Mouse (Mus musculus): ENCODE measurements around the gene Rpl15.
"Not testable (repeated sequence)": the region's sequence is repeated elsewhere in the genome, so short reads cannot be mapped to it uniquely, and the experiment has no call there.

Gene Rpl15

DNA sequence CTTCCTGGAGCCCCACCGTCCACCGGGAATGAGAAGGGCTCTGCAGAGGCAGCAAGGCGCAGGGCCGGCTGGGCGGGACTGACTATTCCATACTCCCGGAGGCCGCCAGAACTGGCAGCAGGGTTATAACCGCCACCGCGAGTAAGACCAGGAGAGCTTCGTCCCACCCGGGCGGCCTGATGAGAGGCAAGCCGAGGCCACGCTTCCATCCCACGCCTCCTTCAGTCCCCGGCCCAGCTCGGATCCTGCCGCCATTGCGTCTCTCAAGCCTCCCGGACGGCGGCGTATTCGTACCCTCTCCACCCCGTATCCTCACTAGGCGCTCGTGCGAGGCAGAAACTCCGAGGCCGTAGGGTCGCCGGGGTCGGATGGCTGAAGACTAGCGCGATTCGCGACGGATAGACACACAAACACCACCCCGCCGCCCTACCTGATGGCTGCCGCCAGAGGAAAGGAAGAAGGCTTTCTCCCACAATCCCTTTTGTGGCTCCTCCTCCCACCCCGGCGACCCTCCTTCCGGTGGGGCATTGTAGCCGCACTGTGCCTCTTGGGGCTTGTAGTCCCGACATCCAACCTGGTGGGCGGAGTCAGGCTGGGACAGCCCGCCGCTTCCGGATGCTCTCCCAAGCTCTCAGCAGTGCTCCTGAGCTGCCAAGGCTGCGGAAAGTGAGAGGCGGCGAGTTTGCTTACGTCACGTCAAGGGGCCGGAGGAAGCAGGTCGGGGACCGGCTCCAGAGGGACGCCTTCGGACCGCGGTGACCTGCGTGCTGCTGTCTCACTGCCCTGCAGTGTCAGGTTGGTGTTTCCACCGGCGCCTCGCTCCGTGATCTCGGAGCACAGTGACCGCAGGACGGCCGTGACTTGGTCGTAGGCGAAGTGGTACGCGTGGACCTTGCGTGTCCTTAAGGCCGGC lies at the start of gene Rpl15, which contains the start of gene Nkiras1:
Rpl15 (minus strand) TSS at position 863 of the 913 bp plus-strand sequence.
Nkiras1 (plus strand) TSS at position 608 of the 913 bp plus-strand sequence.
- peak; percentile 98 for DNase-seq (ENCODE audit: low read depth)

DNA sequence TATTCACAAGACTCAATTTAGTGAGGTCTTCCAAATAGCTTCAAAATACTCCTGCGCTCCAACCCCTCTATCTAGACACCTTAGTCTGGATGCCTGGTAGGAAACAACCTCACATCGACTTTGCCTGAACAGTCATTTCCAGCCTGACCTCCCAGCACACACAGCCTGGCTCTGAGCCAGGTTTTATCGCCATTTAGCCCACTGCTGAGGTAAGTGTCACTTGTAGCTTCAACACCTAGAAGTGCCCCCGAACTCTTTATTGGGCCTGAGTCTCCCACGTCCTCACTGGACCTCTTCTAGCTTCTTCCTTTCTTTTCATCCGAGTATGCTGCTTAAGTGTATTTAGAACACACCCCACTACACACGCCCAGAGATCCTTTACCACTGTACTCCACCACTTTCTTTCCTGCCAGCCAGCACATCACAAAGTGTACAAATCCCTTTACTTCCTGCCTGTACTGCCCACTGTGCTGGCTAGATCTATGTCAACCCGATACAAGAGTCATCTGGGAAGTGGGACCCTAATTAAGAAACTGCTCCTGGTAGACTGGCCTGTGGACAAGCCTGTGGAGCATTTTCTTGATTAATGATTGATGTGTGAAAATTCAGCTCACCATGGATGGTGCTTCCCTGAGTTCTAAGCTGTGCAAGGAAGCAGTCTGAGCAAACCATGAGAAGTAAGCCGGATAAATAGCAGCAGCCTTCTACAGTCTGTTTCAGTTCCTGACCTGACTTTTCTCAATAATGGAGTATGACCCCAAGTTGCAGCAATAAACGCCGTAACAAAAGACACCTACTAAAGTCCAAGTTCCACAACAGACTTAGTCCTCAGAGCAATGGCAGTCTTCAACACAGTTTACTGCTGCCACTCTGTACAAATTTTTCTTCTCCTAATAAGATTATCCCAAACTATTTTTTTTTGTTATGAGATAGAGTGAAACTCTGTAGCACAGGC lies 46.5 kb upstream of the Rpl15 start:
- no peak for DNase-seq (ENCODE audit: low read depth)

DNA sequence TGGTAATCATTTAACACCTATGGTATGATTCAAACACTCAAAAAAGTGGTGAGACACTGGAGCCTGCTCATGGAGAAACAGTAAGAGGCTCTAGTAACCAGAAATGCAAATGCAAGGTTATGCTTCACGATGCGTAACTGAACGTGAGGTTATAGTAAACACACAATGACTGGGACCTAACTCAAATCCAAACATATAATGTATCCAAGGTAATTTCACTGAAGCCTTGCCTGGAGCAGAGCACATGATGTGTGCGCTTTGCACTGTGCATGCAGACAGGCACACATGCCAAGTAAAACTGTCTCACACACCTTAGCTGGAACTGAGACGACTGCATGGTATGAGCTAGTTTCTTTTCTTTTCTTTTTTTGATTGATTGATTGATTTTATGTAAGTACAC lies 33.0 kb upstream of the Rpl15 start:
- no peak for DNase-seq (ENCODE audit: low read depth)

DNA sequence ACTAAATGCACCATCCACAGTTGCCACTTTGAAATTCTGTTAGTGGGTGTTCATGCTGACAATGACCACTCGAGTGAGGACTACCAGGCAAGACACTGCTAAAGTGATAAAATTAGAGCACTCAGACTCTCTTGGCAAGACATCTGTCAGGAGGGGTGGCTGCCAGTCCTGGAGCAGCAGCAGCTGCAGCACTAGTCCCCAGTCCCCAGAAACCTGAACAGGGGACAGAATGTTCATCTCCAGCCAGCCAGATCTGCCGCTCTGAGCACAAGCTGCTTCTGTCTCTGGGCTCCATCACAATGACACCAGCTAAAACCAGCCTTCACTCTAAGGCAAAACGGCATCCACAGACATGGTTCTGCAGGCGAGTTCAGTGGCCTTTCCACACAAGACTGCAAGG lies 32.1 kb upstream of the Rpl15 start:
- DNase-seq (ENCODE audit: low read depth) = no peak

DNA sequence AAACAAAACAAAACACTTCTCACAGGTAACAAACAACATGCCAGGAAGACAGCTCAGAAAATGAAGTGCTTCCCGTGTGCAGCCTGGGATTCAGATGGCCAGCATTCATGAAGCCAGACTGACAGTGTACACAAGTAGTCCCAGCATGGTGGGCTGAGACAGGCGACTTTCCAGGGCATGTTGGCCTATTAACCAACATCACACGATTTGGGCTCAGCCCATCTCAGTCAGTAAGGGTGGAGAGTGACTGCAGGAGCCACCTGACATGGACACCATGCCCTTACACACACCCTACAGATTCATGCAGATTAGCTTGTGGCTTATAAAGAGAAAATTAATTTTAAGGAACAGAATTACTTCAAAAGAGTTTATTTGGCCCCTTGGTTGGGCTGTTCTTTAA lies 31.6 kb upstream of the Rpl15 start:
- DNase-seq (ENCODE audit: low read depth) = no peak

DNA sequence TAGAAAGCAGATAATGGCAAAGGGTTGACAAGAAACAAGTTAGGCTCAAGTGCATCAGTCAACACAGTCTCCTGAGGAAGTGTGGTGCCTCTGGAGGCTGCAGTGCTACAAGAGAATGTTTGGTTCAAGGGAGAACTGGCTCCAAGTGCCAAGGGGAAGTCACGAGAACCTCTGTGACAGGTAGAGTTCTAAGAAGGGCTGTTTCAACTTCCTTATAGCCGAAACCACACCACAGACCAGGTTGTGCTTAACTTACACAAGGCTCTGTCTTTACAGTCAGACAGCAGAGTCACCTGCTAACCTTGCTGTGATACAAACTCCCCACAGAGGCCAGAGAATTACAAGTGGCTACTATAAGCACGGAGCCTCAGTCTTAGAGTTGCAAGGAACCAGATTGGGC lies 30.4 kb upstream of the Rpl15 start:
- DNase-seq (ENCODE audit: low read depth) = no peak

DNA sequence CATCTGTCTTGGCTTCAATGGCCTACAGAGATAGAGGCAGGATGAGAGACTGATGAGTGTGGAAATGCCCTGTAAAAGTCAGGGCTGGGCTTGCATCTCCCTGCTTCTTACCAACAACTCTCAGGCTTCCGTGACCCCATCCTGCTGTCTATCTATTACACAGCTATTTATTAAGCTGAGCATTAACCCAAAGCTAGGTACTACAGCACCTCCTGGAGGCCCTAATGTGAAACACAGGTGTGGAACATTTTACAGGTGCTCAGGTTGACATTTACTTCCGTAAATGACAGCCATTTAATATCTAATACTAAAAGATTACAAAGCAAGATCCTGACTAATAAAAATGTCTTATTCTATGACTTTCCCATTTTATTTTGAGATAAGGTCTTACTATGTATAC lies 29.5 kb upstream of the Rpl15 start:
- peak; percentile 21 for DNase-seq (ENCODE audit: low read depth)

DNA sequence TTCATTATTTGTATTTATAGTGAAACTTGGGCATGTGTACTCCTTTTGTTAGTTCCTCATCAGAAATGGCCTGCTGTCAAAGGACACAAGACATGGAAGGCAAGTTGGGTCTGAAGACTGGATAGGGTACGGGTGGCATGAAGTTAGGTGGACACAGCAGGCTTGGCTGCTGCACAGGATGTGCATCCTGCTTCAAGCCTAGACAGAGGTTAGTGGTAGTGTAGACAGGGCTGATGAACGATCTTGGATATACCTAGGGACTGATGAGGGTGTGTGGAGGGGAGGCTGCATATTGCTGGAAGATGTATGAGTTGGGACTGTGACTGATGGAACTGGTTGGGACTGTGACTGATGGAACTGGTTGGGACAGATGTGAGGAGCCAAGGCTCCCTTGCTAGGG lies 27.7 kb upstream of the Rpl15 start:
- DNase-seq (ENCODE audit: low read depth) = no peak

DNA sequence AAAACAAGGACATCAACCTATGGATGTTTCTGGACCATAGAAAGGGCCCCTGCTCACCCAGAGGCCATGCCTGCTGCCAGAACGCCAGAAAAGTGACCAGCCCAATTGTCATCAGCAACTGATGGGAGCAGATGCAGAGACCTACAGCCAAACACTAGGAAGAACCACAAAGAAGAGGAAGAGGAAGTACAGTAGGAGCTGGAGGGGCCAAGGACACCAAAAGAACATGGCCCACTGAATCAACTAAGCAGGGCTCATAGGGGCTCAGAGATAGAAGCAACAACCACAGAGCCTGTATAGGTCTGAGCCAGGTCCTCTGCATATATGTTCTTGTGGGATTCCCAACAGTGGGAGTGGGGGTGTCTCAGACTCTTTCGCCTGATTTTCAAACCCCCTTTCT lies 26.2 kb upstream of the Rpl15 start:
- no peak for DNase-seq (ENCODE audit: low read depth)

DNA sequence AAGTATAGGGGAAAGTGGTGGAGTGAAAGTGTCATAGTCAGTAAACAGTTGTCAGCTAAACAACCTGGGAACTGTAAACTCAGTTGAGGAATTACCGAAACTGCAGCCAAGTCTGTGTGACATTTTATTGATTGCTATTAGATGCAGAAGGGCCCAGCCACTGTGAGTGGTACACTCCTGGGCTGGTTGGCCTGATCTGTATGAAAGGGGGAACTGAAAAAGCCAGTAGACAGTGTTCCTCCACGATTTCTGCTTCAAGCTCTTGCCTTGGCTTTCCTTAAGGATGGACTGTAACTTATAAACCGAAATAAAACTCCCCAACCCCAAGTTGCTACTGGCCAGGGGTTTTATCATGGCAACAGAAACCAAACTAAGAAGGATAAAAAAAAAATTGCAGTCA lies 21.4 kb upstream of the Rpl15 start:
- no peak for DNase-seq (ENCODE audit: low read depth)

DNA sequence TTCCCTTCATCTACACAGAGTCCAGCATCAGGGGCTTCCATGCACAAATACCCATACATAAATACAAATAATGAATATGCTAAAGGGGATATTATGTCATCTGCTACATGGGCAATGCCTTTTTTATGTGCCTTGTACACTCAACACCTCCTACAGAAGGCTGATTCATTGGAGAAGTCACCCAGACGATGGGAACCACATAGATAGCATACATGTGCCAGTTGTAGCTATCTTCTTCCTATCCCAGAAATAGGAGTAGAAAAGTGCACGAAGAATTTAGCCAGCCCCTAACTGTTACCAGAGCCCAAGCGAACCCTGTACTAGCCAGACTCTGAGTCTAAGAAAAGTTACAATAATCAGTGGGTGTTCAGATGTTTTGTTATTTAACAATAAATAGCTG lies 20.9 kb upstream of the Rpl15 start:
- DNase-seq (ENCODE audit: low read depth) = no peak

DNA sequence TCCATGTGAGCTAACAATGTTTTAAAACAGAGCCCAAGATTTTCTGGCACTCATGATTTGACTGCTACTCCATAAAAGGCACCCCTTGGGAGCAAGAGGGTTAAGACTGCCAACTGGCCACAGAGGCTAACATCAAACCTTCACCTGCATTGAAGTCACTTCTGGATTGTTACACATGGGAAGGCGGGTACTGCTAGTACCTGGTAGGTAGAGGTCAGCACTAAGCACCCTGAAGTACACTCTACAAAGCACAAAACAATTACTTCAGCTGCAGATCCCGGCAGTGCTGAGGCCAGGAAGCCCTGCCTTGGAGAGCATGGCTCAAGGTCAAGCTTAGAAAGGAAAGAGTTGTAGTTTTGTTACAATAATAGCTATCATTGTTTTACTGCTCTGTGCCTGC lies 16.2 kb upstream of the Rpl15 start:
- no peak for DNase-seq (ENCODE audit: low read depth)

DNA sequence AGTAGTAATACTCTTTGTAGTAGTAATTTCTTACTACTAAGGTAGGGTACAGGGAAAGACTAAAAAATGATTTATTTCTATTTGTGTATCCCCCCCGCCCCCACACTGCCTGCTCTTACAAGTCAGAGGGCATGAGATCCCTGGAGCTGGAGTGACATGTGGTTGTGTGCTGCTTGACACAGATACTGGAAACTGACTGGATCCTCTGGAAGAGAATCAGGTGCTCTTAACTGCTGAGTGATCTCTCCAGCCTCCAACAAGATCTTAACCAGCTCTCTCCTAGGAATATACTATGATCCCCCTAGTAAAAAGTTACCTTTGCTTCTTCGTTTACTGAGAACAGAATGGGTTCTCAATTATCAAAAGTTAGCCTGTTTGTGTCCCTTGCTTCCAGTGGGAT lies 15.2 kb upstream of the Rpl15 start:
- DNase-seq (ENCODE audit: low read depth) = no peak

DNA sequence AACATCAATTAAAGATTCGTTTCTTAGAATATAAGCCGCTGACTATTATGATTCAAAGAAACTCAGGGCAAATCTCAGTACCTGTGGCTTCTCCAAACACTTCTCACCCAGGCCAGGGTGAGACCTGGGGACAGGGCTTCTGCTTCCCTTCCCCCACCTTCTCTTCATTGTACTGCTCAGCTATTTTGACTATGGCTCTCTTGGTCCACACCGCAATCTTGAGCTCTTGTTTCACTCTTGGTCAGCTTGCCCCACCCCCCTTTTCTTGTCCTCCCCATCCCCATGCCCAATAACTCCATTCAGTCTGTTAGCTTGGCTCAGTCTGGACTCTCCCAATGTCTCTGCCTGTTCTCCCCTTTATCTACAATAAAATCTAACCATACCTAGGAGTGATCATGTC lies 14.3 kb upstream of the Rpl15 start:
- DNase-seq (ENCODE audit: low read depth) = no peak

DNA sequence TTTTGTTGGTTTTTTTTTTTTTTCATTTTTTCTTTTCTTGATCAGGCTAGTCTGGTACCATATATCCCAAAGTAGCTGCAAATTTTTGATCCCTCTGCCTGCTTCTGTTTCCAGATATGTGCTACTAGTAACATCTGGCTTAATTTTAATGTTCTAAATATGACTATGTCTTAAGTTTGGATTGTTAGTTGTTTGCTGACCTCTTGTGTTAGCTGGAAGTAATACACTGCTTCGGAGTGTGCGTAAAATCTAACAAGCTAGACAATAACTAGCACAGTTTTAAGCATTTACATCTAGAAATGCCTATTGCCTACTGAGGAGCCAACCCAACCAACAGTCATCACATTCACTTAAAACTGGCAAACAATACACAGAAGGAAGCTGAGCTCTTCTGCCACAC lies 13.4 kb upstream of the Rpl15 start:
- no peak for DNase-seq (ENCODE audit: low read depth)

DNA sequence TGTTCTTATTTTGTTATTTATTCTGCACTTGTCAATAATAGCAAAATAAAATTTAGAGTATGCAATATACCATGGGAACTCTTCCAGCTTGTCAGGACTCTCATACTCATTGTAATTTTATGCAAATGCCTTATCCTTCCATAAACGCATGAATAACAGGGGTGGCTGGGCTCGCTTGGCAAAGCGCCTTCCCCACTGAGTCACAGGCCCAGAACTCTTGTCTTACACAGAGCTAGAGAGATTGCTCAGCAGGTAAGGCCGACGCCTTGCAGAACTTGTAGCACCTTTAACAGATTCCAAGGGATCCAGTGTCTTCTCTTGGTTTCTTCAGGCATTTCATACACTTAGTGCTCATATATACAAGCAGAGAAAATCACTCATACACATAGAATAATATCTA lies 9.2 kb upstream of the Rpl15 start:
- DNase-seq (ENCODE audit: low read depth) = no peak

DNA sequence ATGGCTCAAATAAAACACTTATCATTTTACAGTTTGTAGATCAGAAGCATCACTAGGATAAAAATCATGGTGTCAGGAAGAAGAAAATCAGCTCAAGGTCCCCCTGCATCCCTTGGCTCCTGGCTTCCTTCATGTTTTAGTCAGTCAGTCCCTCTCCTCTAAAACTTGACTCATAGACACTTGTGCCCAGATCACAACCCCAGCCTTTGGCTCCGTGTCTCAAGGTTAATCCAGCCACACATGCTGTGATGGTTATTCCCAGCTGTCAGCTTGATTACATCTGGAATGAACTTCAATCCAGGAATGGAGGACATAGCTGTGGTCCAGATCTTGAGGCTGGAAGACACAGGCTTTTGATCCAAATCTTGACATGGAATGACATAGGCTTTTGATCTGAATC lies 3.3 kb upstream of the Rpl15 start:
- no peak for DNase-seq (ENCODE audit: low read depth)

DNA sequence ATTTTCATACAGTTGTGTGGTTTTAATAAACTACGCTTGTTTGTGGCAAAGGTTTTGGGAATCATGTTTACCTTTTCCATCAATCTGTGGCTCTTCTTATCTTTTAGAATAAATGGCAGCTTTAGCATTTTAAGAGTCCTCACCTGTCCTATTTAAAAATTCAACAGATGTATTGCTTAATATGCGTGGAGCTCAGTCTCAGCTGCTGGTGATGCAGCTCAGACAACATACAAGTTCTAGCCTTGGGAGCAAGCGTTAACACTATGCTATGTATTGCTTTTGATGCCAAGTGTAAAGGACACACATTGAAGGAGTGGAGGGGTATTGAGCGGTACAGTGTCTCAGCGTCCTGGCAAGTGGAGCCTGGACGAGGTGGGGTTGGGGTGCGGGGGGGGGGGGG lies 475 bp upstream of the Rpl15 start:
- peak; percentile 27 for DNase-seq (ENCODE audit: low read depth)

DNA sequence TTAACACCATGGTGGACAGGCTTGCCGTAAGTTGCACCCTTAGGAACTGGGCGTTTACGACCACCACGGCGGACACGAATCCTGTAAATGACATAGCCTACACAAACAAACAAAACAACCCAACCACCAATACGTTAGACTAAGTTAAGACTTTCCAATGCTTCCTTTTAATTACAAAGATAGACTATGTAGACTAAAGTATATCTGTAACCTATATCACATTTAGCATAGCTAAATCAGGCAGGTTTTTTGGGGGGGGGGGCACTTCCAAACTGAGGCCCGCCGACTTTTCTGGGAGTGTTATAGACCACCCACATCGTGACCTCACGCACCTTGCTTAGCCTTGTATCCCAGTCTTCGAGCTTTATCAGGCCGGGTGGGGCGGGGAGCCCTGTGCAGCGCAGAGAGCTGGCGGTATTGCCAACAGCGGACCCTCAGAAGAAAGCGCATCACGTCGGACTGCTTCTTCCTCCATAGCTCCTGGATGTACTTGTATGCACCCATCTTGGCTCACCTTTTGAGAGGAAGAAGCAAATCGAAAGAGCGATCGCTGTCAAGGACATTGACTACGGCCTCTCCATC lies 1.2 kb downstream of the Rpl15 start:
- DNase-seq (ENCODE audit: low read depth) = not testable (repeated sequence)

DNA sequence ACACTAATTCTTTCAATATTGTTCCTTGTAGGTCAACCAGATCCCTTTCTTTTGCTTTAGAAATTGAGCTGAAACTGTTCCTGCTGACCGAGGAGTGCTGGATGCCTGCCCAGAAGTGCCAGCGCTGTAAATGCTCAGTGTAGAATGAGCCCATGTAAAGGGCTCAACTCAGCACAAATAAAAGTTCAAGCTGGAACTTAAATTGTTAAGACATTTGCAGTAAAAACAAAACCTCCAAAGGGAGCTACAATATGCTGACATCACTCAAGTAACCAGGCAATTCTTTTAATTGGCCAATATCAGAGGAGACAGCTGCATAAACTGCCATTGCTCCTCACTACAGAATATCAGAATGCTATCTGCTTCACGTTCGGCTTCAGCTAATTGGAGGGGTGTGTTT lies 7.8 kb downstream of the Rpl15 start:
- no peak for DNase-seq (ENCODE audit: low read depth)

DNA sequence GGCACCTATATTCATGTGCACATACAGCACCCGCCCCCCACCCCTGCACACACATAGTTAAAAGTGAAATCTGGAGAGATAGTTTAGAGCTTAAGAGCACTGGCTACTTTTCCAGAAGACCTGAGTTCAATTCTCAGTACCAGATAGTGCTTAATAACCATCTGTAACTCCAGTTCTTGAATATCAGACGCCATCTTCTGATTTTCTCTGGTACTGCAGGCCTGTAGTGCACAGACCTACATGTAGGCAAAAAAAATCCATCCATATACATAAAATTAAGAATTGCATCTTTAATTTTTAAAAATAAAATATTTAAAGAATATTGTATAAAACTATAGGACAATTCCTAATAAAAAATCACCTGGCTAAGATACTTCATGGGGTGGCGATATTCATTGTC lies 10.0 kb downstream of the Rpl15 start:
- DNase-seq (ENCODE audit: low read depth) = no peak

DNA sequence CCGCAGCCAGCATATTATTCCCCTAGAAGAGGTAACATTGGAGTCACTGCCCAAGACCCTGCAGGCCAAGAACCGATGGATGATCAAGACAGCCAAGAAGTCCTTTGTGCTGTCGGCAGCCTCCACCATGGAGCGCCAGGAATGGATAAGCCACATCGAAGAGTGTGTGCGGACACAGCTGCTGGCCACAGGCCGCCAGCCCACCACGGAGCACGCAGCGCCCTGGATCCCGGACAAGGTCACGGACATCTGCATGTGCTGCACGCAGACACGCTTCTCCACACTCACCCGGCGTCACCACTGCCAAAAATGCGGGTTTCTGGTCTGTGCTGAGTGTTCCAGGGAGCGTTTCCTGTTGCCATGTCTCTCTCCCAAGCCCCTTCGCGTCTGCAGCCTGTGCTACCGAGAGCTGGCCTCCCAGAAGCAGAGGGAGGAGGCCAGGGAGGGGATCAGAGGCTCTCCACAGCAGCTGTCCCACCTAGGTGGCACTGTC lies 28.5 kb downstream of the Rpl15 start:
- no peak for DNase-seq (ENCODE audit: low read depth)
